Mouse (Mus musculus) lung, embryonic 16.5 days (tissue): ENCODE measurements at regions not wholly inside any gene's neighbourhood (a gene's known extent, or its start where the extent isn't known, plus 50 kb on each side); places are given as distances from the start of the nearest gene placed in this dataset.

Source experiments
- ATAC-seq: fragments of 200-750 bp; cut with Nextera tagmentation; 2 replicates; pipeline ENCODE4 v1.8.0; 2017; ENCODE audit warnings: low read depth, mild to moderate bottlenecking, moderate library complexity
- H3K27ac ChIP-seq: fragments of 300-500 bp; sonication (generic); 2 replicates; pipeline ENCODE4 v1.5.1; 2014; ENCODE audit warnings: mild to moderate bottlenecking, control low read depth, low read length
- H3K27me3 ChIP-seq: fragments of 300-500 bp; sonication (generic); 2 replicates; pipeline ENCODE4 v1.6.1; 2014; ENCODE audit warnings: low read depth, low read length, mixed read lengths; ENCODE audit not compliant: control insufficient read depth, insufficient read depth
- H3K36me3 ChIP-seq: fragments of 300-500 bp; sonication (generic); 2 replicates; pipeline ENCODE4 v1.6.1; 2014; ENCODE audit warnings: low read length; ENCODE audit not compliant: control insufficient read depth, insufficient read depth
- H3K4me1 ChIP-seq: fragments of 300-500 bp; sonication (generic); replicated peaks from 2 replicates; pipeline ENCODE4 v1.6.1; 2014; ENCODE audit warnings: low read length, mixed read lengths; ENCODE audit not compliant: control insufficient read depth, insufficient read depth
- H3K4me2 ChIP-seq: fragments of 300-500 bp; sonication (generic); 2 replicates; pipeline ENCODE4 v1.6.1; 2014; ENCODE audit warnings: low read depth, low read length, control low read depth
- H3K4me3 ChIP-seq: fragments of 300-500 bp; sonication (generic); 2 replicates; pipeline ENCODE4 v1.5.1; 2014; ENCODE audit warnings: mild to moderate bottlenecking, low read length, control low read depth
- H3K9ac ChIP-seq: fragments of 300-500 bp; sonication (generic); 2 replicates; pipeline ENCODE4 v1.6.1; 2014; ENCODE audit warnings: low read length, control low read depth
- H3K9me3 ChIP-seq: fragments of 300-500 bp; sonication (generic); 2 replicates; pipeline ENCODE4 v1.6.1; 2016; ENCODE audit warnings: low read length; ENCODE audit not compliant: control insufficient read depth
- WGBS: fragments of 180-500 bp; shearing (Covaris S2); extraction: QIAGEN DNeasy Blood & Tissue Kit; methylation state at CpG from one replicate; pipeline ENCODE4 v1.1.7; 2014; 5-methylcytosine and 5-hydroxymethylcytosine counted together

DNA sequence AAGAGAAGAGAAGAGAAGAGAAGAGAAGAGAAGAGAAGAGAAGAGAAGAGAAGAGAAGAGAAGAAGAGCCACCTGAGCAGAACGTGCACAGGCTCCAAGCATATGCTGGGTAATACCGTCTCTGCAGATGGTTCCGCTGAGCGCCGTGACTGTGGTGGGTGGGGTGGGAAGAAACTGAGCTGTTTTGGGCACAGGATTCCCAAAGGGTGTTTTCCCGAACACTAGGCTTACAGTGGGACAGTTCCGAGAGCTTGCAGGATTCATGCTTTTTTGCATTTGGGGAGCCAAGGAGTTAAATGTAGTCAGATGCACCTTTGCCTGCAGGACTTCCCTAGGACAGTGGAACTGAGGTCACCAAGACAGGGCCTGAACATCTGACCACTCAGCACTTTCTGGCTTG lies 142.3 kb upstream of the Lrfn2 start:
- Histone ChIP-seq H3K36me3 (no peaks in the 10 kb centered on the region), H3K9me3 (no peaks in the 10 kb centered on the region), H3K4me2 (no peak overlapping the region), H3K4me3 (no peak overlapping the region), H3K9ac (no peak overlapping the region), H3K4me1 (no peaks in the 10 kb centered on the region), H3K27me3 (no peaks in the 10 kb centered on the region), H3K27ac (no peak overlapping the region)
- WGBS = 92% methylated on average over 7 of the region's 7 CpGs
- ATAC-seq = no peak

DNA sequence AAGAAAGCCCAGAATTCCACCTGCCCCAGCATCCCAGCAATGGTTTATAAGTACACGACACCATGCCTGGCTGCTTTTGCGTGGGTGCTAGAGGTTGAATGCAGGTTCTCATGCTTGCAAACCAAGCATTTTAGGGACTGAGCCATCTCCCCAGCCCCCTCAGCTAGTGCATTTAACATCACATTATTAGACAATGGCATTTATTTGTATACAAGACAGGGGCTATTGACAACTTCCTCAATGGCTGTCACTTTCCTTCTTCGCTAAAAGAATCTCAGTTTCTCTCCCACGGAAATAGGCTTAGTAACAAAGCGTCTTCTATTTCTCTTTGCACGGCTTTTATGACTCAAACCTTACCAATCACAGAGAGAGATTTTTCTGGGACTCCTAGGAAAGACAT lies 141.7 kb upstream of the Lrfn2 start:
- Histone ChIP-seq H3K4me1 (no peaks in the 10 kb centered on the region), H3K9me3 (no peaks in the 10 kb centered on the region), H3K27ac (no peak overlapping the region), H3K9ac (no peak overlapping the region), H3K27me3 (no peaks in the 10 kb centered on the region), H3K4me3 (no peak overlapping the region), H3K4me2 (no peak overlapping the region), H3K36me3 (no peaks in the 10 kb centered on the region)
- no peak for ATAC-seq
- WGBS = 82% methylated on average over 6 of the region's 6 CpGs

DNA sequence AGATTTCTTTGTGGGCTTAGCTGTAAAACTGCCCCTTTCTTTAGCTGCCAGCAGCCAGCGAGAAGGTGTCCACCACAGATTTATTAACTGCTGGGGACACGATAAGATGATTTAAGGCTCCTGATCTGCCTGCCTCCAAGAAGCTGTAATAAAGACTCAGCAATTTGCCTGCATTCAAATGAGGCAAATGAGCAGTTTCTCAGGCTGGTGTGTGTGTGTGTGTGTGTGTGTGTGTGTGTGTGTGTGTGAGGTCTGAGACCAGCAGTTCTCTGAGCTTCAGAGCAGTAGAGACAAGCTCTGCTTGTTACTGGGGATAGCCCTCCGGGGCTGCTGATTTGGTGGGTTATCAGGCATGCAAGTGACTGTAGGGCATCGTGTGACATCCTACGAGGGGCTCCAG lies 139.2 kb upstream of the Lrfn2 start:
- Histone ChIP-seq H3K36me3 (no peaks in the 10 kb centered on the region), H3K9me3 (no peaks in the 10 kb centered on the region), H3K27me3 (no peaks in the 10 kb centered on the region), H3K27ac (no peak overlapping the region), H3K9ac (no peak overlapping the region), H3K4me3 (no peak overlapping the region), H3K4me2 (no peak overlapping the region), H3K4me1 (no peaks in the 10 kb centered on the region)
- ATAC-seq = no peak
- WGBS = 49% methylated on average over 5 of the region's 5 CpGs

DNA sequence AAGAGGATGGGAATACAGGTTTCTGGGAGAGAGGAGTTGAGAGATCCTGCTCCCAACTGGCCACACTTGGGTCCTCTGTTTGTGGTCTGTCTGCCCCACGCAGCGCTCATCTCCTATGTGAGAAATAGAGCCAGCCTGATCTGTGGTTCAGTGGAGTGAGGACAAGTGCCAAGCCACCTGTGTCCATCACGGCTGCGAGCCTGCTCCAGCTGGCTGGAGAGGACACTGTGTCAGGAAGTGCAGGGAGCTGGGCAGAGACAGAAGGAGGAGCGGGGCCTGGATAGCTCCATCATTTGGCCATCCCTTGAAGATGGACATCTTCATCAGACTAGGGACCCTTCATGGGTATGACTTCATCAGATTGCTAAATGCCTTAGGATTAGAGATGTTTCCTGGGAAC lies 136.4 kb upstream of the Lrfn2 start:
- Histone ChIP-seq H3K27ac (no peak overlapping the region), H3K9ac (no peak overlapping the region), H3K36me3 (no peaks in the 10 kb centered on the region), H3K4me2 (no peak overlapping the region), H3K4me1 (no peaks in the 10 kb centered on the region), H3K9me3 (no peaks in the 10 kb centered on the region), H3K4me3 (no peak overlapping the region), H3K27me3 (no peaks in the 10 kb centered on the region)
- no peak for ATAC-seq
- 82% methylated on average over 5 of the region's 5 CpGs for WGBS

DNA sequence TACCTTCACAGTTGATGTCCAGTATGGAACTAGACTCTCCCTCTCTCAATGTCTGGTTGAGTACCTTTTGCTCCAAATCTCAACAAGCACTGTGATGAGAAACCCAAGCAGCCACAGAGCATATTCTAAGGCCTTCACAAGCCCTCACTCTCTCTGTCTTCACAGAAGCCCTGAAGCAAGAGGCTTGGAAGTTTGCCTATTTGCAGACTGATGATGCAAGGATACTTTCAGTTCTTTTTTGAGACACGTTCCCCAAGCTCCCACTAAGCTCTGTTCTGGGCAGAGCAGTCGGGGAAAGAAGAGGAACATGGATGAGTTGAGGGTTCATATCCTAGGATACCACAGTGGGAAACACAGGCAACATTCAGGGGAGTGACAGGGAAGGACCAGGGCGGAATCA lies 134.0 kb upstream of the Lrfn2 start:
- no peak overlapping the region for H3K27ac ChIP-seq
- H3K36me3 ChIP-seq = no peaks in the 10 kb centered on the region
- ATAC-seq = no peak
- WGBS = 70% methylated on average over 3 of the region's 3 CpGs
- H3K27me3 ChIP-seq = no peaks in the 10 kb centered on the region
- H3K4me1 ChIP-seq = no peaks in the 10 kb centered on the region
- no peaks in the 10 kb centered on the region for H3K9me3 ChIP-seq
- H3K4me2 ChIP-seq = no peak overlapping the region
- no peak overlapping the region for H3K9ac ChIP-seq
- no peak overlapping the region for H3K4me3 ChIP-seq

DNA sequence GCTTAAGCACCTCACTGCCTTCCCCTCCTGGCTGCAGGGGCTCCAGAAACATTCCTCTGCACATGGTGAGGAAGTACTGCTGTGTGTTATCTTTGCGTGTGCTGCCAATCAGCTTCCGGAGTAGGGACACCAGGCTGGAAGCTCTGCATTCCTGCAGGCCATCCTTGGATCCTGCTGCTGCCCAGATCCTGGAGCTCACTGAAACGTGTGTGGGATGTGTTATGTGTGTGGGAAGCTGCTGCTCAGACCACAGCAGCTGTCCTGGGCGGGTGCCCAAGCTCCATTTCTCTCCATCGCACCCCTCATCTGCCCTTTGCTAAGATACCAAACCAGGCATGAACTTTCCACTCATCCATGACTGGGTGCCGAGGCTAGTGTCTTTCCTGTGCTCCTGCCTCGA lies 129.5 kb upstream of the Lrfn2 start:
- 55% methylated on average over 7 of the region's 7 CpGs for WGBS

DNA sequence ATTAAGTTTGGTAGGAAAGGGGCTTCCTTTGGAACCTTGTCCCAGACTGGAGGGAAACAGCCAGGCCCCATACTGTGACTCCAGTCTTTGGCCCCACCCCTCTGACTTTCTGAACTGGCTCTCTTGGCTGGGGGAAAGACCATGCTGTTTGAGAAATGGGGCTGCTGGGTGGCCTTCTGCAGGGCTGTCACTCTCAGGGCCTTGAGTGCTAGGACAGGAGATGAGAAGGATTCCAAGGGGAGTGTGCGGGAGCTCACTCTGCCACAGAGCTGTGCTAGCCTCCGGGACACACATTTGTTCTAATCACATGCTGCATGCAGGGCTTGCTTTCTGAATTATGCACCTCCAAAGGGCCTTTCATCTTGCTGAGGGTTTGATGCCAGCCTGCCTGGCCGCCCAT lies 124.3 kb upstream of the Lrfn2 start:
- H3K4me1 ChIP-seq = no peaks in the 10 kb centered on the region
- H3K27ac ChIP-seq = no peak overlapping the region
- no peak overlapping the region for H3K4me3 ChIP-seq
- H3K36me3 ChIP-seq = no peaks in the 10 kb centered on the region
- no peak for ATAC-seq
- no peak overlapping the region for H3K4me2 ChIP-seq
- no peaks in the 10 kb centered on the region for H3K27me3 ChIP-seq
- 66% methylated on average over 3 of the region's 3 CpGs for WGBS
- no peak overlapping the region for H3K9ac ChIP-seq
- no peaks in the 10 kb centered on the region for H3K9me3 ChIP-seq

More for the DNA sequence above, 129.5 kb upstream of the Lrfn2 start:
- Histone ChIP-seq H3K4me1 (no peaks in the 10 kb centered on the region), H3K27me3 (no peaks in the 10 kb centered on the region), H3K4me3 (no peak overlapping the region), H3K9me3 (no peaks in the 10 kb centered on the region), H3K9ac (no peak overlapping the region), H3K36me3 (no peaks in the 10 kb centered on the region), H3K4me2 (no peak overlapping the region), H3K27ac (no peak overlapping the region)
- no peak for ATAC-seq

DNA sequence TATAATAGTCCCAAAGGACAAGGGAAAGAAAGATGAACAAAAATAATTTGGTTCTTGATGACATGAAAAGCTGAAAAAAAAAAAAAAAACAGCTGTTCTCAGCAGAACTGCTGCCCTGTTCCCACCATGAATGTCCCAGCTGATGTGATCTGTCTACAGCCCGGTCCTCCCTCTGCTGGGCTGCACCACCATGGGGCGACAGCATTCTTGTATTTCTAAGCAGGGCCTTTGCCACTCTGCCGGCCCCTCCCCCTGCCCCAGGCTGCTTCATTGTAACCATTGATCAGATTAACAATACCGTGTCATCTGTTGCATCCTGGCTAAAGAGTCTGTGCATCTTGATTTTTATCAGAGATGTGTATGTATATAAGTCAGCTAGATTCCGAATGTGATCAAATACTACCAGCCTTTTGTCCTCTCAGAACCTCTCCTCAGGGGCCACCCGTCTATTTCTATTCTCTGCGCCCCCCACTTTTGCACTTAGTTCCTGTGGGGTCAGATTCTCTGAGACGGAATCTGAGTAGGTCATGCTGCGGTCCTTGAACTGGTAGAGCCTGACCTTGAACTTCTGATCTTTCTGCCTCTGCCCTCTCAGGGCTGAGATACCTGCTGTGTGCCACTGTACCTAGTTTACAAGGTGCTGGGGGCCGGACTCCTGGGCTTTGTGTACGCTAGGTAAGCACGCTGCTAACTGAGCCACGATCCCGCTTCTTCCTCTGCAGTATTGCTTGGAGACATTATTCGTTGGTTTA lies 117.2 kb upstream of the Lrfn2 start:
- Histone ChIP-seq H3K27me3 (no peaks in the 10 kb centered on the region), H3K27ac (no peak overlapping the region), H3K9ac (no peak overlapping the region), H3K4me3 (no peak overlapping the region), H3K9me3 (no peaks in the 10 kb centered on the region), H3K36me3 (no peaks in the 10 kb centered on the region), H3K4me1 (no peaks in the 10 kb centered on the region), H3K4me2 (no peak overlapping the region)
- 65% methylated on average over 15 of the region's 15 CpGs for WGBS
- no peak for ATAC-seq

DNA sequence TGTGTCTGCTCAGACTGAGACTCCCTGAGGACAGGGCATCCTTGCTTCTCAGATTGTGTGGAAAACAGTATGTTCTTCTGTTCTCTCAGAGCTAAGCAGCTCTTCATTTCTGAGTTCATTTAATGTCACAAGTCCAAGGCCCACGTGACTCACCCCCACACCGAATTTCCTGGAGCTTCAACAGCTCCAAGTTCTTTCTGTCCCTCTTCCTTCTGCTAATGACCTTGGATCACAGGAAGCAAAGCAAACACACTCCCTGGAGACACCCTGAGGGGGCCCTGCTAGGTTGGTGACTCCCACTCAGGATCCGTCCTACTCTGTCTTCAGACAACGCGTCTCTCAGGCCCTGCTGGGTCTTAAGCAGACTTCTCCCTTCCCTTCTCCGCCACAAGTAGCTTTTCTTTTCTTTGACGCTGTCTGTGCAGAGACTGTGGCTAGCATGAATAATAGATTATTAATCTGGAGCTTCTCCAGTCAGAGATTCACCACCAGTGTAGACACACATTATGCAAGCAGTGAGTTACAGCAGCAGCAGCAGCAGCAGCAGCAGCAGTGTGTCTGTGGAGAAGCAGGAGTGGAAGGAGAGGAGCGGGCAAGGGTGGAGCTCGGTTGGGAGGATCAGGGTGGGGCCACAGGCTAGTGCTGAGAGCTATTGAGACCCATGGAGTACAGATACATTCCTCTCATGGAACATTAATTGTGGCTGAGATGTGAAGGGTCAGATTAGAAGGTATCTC lies 115.4 kb upstream of the Lrfn2 start:
- Histone ChIP-seq H3K36me3 (no peaks in the 10 kb centered on the region), H3K27me3 (no peaks in the 10 kb centered on the region), H3K27ac (no peak overlapping the region), H3K4me2 (no peak overlapping the region), H3K4me3 (no peak overlapping the region), H3K9ac (no peak overlapping the region), H3K9me3 (no peaks in the 10 kb centered on the region), H3K4me1 (no peaks in the 10 kb centered on the region; the same call in none of the 2 replicates)
- 35% methylated on average over 9 of the region's 9 CpGs for WGBS
- ATAC-seq = no peak
